Mouse (Mus musculus): ENCODE measurements around the gene Kif5c.

Kif5c gene

GRCm38 (mm10) chr2:49718935-49719850 lies 100.1 kb downstream of the Kif5c start:
- no peak for DNase-seq (ENCODE audit: low spot score in 2 of 2)

GRCm38 (mm10) chr2:49719854-49720253 lies 100.8 kb downstream of the Kif5c start:
- DNase-seq (ENCODE audit: low spot score in 2 of 2): no peak

DNA sequence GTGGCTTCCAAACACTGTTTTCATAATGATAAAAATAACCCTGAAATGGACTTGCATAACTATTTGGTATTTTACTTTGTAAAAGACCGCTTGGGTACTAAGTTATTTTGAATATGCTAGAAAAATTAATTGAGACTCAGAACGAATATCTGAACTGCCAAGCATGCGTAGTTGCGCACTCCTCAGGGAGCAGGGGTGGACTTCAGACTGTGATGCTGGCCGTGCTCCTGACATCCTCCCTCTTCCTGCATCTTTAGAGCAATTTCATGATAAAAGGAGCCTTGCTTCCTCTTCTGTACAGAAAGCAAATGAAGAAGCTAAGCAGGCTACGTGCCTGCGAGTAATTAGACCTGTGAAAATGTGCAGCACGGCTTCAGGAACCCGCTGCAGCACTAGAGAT lies 101.2 kb downstream of the Kif5c start:
- peak in 1 of 2 experiments; percentile 17 for DNase-seq (ENCODE audit: low spot score in 2 of 2)

DNA sequence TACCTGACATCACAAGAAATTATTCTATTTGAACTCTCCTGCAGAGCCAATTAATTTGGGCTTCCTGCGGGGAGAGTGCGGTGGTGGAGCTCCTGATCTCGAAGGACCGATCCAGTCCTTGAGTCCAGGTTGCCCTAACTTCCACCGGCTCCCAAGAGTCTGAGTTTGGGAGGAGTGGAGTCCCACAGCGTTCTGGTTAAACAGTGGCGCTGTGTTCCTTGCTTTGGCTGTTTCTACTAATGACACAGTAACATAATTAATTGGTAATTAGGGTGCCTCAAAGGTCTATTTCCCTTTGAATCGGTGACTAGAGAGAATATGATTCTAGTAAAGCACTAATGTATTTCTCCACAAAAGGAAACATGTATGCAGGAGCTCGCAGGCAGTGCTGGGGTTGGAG lies 103.2 kb downstream of the Kif5c start:
- DNase-seq (ENCODE audit: low spot score in 2 of 2): no peak

- DNase-seq (ENCODE audit: low spot score in 2 of 2): no peak
Measured at GRCm38 (mm10) chr2:49722983-49723382, 103.9 kb downstream of the Kif5c start.

DNA sequence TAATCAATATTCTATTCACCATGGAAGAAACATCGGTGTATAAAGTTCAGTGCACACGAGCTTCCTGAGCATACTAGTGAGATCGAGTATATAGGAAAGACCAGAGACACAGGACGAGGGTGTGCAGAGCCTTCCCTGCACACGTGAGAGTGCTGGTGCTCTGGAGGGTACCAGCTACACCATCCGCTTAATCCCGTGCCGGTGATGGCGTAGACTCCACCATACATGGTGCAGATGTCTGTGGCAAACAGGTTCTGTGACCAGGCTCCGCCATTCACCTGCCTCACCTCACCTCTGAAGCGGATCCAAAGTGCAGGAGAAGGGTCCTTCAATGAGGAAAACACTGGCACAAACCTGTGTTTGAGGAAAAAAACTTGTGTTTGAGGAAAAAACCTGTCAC lies 107.6 kb downstream of the Kif5c start:
- DNase-seq (ENCODE audit: low spot score in 2 of 2): no peak

DNA sequence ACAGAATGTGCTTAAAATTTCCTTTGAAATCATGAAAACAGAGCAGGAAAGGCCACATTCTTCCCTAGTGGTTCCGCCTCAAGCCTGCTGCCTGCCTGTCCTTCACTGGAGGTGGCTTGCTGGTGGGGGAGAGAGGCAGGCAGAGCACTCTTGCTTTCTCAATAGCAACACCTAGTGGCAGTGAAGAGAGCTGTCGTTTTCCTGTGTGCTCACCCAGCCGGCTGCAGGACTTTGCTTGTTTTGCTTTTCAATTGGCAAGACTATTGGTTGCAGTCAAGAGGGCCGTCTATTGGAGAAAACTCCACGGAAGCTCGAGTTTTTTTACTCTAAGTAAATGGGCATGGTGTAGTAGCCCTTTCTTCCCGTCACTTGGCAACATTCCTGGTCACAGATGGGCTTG lies 108.1 kb downstream of the Kif5c start:
- DNase-seq (ENCODE audit: low spot score in 2 of 2): peak; percentile 65 to 66

DNA sequence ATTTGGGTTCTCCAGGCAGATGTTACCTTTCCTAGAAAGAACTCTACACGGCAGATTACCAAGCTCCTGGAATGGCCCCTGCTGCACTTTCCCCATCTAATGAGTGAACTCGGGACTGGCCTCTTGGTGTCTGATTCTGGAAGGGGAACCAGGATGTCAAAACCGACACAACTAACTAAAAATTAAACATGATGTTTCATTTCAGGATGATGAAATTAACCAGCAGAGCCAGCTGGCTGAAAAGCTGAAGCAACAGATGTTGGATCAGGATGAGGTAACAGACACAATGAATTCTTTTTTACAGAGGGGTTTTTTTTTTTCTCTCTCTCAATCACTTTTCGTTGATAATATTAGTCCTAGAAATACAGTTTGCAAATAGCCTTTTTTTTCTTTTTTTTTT lies 108.6 kb downstream of the Kif5c start:
- DNase-seq (ENCODE audit: low spot score in 2 of 2): peak; percentile 52 to 60

GRCm38 (mm10) chr2:49728896-49729610 lies 110.0 kb downstream of the Kif5c start:
- DNase-seq (ENCODE audit: low spot score in 2 of 2): no peak

DNA sequence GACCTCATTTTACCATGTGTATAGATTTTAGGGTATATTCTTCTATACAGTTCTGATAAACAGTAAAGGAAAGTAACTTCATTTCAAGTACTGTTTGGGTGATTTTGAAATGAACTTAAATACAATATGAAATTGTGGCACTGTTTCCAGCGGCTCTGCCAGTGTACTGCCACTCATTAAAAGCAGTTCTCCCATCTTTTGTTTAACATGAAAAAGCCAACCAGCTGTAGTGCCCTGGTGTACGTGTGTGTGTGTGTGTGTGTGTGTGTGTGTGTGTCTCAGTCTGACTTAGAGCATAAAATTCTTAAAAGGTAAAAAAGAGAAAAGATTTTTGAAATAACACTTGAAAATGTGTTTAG lies 110.5 kb downstream of the Kif5c start:
- DNase-seq (ENCODE audit: low spot score in 2 of 2): no peak

GRCm38 (mm10) chr2:49730183-49730582 lies 111.1 kb downstream of the Kif5c start:
- no peak for DNase-seq (ENCODE audit: low spot score in 2 of 2)

DNA sequence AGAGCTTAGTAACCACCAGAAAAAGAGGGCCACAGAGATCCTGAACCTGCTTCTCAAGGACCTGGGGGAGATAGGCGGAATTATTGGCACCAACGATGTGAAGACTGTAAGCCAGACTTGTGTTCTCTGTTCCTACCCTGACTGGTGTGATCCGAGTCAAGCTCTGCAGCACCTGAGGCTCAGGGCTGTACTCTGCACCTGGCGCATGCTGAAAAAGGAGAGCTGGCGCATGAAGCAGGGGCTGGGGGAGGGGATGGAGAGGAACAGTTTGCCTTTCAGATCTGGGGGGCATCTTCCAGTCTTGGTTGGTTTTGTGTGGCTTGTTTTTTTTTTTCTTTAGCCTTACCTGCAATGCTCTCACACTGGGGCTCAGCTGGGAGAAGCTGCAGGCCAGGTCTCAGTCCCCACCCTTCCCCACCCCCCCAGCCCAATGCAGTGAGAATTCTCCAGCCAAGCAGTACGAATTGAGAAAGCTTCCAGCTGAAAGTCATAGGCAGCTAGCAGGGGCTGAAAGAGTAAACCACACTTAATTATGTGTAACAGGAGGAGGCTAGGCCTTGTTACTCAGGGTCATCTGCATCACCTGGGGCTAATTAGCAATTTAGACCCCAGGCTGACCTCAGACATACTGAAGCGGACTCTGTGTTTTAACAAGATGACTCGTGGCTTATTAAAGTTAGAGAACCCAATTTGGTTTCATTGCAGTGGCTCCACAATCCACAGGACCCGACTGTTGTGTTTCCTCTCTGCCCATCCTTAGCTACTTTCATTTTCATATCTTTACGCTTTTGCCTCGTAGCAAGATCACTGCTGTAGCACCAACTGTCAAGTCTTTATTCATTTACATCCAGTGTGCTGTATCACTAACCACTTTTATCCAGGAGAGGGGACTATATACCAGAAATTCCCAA lies 113.9 kb downstream of the Kif5c start:
- DNase-seq (ENCODE audit: low spot score in 2 of 2): no peak

DNA sequence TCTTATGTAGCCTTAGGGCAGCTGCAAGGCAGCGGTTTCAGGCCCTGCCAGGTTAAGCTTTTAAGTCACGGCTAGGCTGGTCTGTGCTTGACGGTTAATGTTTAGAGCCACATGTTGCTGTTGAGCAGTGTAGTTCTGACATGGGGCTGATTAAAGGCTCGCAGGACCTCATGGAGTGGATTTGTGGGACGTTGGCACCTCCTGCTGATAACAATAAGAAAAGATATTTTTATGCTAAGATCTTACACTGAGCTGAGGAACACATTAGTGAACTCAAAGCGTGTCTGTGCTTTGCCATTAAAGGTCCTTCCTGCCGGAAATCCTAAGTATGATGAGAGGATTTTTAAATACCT lies 114.5 kb downstream of the Kif5c start:
- DNase-seq (ENCODE audit: low spot score in 2 of 2): no peak

DNA sequence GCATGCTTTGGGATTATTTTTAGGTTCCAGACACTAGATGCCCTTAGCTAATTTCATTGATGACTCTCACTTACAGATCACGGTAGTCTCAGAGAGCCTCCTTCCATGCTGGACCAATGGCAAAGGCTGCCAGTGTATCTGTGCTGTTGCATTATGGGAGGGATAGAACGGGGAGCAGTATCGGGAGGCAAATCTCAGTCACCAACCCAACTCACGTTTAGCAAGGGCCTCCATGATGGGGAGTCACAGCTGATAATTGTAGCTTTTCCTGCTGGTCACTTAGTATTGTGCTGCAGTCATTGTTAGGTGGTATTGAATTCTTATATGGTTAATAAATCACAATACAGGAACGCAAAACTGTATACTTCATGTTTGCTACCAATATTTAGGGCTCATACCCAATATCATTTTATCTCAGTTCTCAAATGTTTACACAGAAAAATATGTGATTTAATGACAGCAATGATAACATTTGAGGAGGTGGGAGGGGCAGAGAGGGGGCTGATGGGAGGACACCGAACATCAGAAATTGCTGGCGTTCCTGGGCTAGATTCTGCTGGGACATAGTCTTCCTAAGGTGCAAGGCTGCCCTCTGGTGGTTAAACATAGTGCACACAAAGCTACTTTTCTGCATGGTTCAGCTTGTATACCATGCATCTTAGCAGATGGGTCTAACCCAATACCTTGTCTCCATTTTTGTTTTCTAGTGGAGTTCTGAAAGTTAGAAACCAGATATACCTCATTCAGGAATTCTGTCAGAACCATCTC lies 115.1 kb downstream of the Kif5c start:
- DNase-seq (ENCODE audit: low spot score in 2 of 2): peak; percentile 27 to 69

- no peak for DNase-seq (ENCODE audit: low spot score in 2 of 2)
Measured at GRCm38 (mm10) chr2:49735386-49735785, 116.3 kb downstream of the Kif5c start.

- peak in 1 of 2 experiments; percentile 49 for DNase-seq (ENCODE audit: low spot score in 2 of 2)
Measured at GRCm38 (mm10) chr2:49739046-49739445, 119.9 kb downstream of the Kif5c start.

DNA sequence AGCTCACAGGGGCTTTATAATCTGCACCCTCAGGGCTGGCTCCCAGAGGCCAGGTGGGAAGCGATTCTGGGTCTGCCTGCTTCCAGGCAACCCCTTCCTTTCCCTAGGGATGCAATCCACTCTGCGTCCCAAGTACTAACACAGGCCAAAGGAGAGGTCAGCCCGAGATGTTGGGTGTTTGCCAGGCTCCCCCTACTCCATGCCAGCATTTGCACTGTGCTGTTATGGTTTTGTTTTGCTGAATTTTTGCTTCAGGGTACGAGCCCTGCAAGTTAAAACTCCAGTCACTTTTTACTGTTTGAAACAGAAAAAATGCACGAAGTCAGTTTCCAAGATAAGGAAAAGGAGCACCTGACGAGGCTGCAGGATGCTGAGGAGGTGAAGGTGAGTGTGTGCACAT lies 121.9 kb downstream of the Kif5c start:
- DNase-seq (ENCODE audit: low spot score in 2 of 2): no peak

DNA sequence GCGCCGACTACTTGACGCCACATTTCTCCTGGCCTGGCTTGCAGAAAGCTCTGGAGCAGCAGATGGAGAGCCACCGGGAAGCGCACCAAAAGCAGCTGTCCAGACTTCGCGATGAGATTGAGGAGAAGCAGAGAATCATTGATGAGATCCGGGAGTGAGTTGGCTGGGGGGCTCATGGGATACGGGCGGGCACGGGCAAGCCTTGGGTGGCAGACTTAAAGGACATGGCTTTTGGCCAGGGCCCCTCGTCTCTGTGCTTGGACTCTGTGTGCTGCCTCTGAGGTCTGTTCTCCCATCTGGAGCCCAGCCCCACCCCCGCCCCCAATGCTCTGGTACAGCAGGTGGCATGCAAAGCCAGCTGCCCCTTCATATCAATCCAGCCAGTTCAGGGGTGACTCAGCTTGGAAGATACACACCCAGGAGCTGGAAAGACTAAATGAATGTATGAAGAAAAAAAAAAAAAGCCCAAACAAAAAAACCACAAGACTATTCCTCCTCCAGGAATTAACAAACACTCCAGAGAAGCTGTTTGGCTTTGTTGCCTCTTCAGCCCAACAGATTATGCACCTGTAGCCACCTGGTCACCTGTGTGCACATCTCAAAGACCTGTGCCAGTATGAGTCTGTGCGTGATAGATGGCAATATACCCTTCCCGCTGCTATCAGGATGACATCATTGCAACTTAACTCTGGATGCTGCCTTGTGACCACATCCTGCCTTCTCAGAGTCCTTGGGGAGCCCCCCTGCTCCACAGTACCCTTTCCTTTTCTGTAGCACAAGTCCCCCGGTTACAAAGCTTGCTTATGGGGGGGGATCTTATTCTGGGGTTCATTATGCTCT lies 123.0 kb downstream of the Kif5c start:
- no peak for DNase-seq (ENCODE audit: low spot score in 2 of 2)

GRCm38 (mm10) chr2:49742919-49743318 lies 123.8 kb downstream of the Kif5c start:
- no peak for DNase-seq (ENCODE audit: low spot score in 2 of 2)

DNA sequence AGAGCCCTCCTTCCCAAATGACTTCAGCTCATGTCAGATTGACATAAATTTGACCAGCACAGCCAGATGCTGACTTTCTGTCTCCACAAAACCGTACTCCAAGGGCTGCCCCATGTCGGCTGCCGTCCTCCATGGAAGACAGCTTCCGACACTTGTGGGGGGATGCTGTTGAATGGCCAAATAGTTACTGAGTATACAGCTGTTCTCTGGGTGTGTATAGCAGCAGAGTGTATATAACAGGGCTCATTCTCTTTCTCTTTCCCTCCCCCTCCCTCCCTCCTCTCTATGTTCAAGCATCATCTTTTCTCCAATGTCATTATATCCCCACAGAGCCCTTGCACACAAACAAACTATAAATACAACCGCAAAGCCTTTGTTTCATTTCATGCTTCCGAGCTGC lies 124.7 kb downstream of the Kif5c start:
- no peak for DNase-seq (ENCODE audit: low spot score in 2 of 2)

Measured in heart, adult 9 months (tissue).